15 mouse cellular contexts compared by ENCODE assay signal in the genomic region with DNA sequence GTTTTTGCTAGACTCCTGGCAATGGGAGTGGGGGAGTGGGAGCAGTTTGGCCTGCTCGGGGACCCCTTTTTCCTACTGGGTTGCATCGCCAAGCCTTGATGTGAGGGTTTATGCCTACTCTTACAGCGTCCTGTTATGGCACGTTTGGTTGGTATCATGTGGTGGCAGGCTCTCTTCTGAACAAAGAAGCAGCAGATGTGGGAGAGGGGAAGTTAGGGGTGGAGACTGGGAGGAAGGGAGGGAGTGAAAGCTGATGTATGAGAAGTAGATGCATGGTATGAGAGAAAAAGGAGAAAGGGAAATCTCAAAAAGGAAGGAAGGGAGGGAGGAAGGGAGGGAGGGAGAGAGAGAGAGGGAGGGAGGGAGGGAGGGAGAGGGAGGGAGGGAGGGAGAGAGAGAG. TPM values are rescaled to one million over a fixed set of nuclear protein-coding genes. Genes with fewer than 3 reads are reported as not detected.
"Had no signal": no experiment of that assay in that cellular context is flagged by ENCODE, and none has a peak within 500 bp of the region (broad histone marks: within the 10 kb centered on the region; RNA-seq: fewer than 3 reads in every experiment).

No protein-coding gene starts in this region.

- H3K9ac ChIP-seq: limb, embryonic 15.5 days; liver, embryonic 12.5 days; neural tube, embryonic 12.5 days; stomach, embryonic 15.5 days had no signal

- DNase-seq: kidney, adult 9 months; kidney, postnatal 36 days; layer of hippocampus, adult 9-11 months; layer of hippocampus, postnatal 36 days; lung, embryonic 14.5 days; lung, postnatal 10 days; thymus, postnatal 4 days had no signal

- H3K9me3 ChIP-seq: limb, embryonic 15.5 days; liver, embryonic 12.5 days; midbrain, embryonic 13.5 days; neural tube, embryonic 12.5 days; stomach, embryonic 15.5 days had no signal

- ATAC-seq: liver, embryonic 12.5 days had no signal

- H3K36me3 ChIP-seq: limb, embryonic 15.5 days; liver, embryonic 12.5 days; midbrain, embryonic 13.5 days; neural tube, embryonic 12.5 days; stomach, embryonic 15.5 days had no signal

- H3K4me1 ChIP-seq: stomach, embryonic 15.5 days had no signal

- H3K27me3 ChIP-seq: limb, embryonic 15.5 days; midbrain, embryonic 13.5 days; neural tube, embryonic 12.5 days; stomach, embryonic 15.5 days had no signal

- H3K27ac ChIP-seq: kidney, postnatal 0 days; limb, embryonic 15.5 days; liver, embryonic 12.5 days; neural tube, embryonic 12.5 days; stomach, embryonic 15.5 days had no signal

- H3K4me3 ChIP-seq: liver, embryonic 12.5 days; neural tube, embryonic 12.5 days had no signal

RNA-seq across cellular contexts. Expression of gene Bst1, which starts 11.8 kb away (rescaled TPM):
- total RNA-seq: layer of hippocampus, postnatal 36 days; left cerebral cortex, adult 8-10 months had no signal
- polyA plus RNA-seq: limb, embryonic 11.5 days; midbrain, embryonic 13.5 days; neural tube, embryonic 12.5 days had no signal
